Mouse (Mus musculus): ENCODE data around the gene Myof. TPM values are rescaled to one million over a fixed set of nuclear protein-coding genes. Genes with fewer than 3 reads are reported as not detected.

Gene Myof
- total and polyA plus RNA-seq, 3 experiments = 0.30 to 4.1 (median 0.59) TPM

- in situ Hi-C loops (cut with MboI; ENCODE audit: low pct_ligation_motif_present, low pct_unique_long_range_greater_than_20kb, low sequenced_read_pairs) = no loop called here
- Histone ChIP-seq H3K4me2 (ENCODE audit: insufficient read depth, low read depth, poor library complexity, severe bottlenecking) (no peak overlapping the region), H3K4me3 (replicated peaks in 1 of 3; ENCODE audit: low read depth in 2 of 3, low read length in 2 of 3, poor library complexity in 1 of 3) (no peak overlapping the region), H3K36me3 (replicated peaks in 1 of 2; ENCODE audit: control insufficient read depth in 1 of 2, insufficient read depth in 1 of 2, low read length in 1 of 2) (no peaks in the 10 kb centered on the region), H3K4me1 (ENCODE audit: control insufficient read depth in 1 of 2, insufficient read depth in 2 of 2) (no peaks in the 10 kb centered on the region), H3K79me2 (replicated peaks; ENCODE audit: control insufficient read depth, extremely low read depth, insufficient read depth, poor library complexity, severe bottlenecking) (no peaks in the 10 kb centered on the region), H3K27ac (ENCODE audit: insufficient read depth, low read depth) (no peak overlapping the region), H3K9me3 (replicated peaks; ENCODE audit: low read length) (no peaks in the 10 kb centered on the region), H3K27me3 (replicated peaks) (no peaks in the 10 kb centered on the region), H3K9ac (ENCODE audit: insufficient read depth, low read depth) (no peak overlapping the region)
- dilution Hi-C loops (cut with MboI; ENCODE audit: extremely low pct_ligation_motif_present, extremely low pct_unique_long_range_greater_than_20kb, low sequenced_read_pairs) = no loop called here
- no peak for DNase-seq (ENCODE audit: extremely low read depth)
- no peak for TF ChIP-seq MEF2A (IDR thresholded peaks at IDR 0.05; ENCODE audit: borderline replicate concordance, low read depth, low read length)
- no peak for TF ChIP-seq ETS1 (conservative IDR thresholded peaks at IDR 0.05; ENCODE audit: low read depth, low read length)
- no peak for TF ChIP-seq GABPA (IDR thresholded peaks at IDR 0.05; ENCODE audit: insufficient replicate concordance, low read depth, low read length)
- TF ChIP-seq EP300 (IDR thresholded peaks at IDR 0.05; ENCODE audit: low read length) = no peak
- no peak for TF ChIP-seq NELFE (IDR thresholded peaks at IDR 0.05; ENCODE audit: low read depth, low read length)
- no peak for TF ChIP-seq SIN3A (IDR thresholded peaks at IDR 0.05; ENCODE audit: low read length)
- no peak for TF ChIP-seq JUND (conservative IDR thresholded peaks at IDR 0.05; ENCODE audit: low read depth, low read length)
- no peak for TF ChIP-seq CHD1 (IDR thresholded peaks at IDR 0.05; ENCODE audit: low read depth, low read length)
- no peak for TF ChIP-seq CHD2 (IDR thresholded peaks at IDR 0.05; ENCODE audit: low read length)
- TF ChIP-seq ZKSCAN1 (IDR thresholded peaks at IDR 0.05; ENCODE audit: borderline replicate concordance, low read depth, low read length) = no peak
- no peak for TF ChIP-seq TCF12 (IDR thresholded peaks at IDR 0.05; ENCODE audit: low read depth, low read length)
- TF ChIP-seq HCFC1 (IDR thresholded peaks at IDR 0.05; ENCODE audit: low read depth, low read length) = no peak
- no peak for TF ChIP-seq NRF1 (IDR thresholded peaks at IDR 0.05; ENCODE audit: low read depth, low read length)
- no peak for TF ChIP-seq SMC3 (IDR thresholded peaks at IDR 0.05; ENCODE audit: low read depth, low read length)
- no peak for TF ChIP-seq ZMIZ1 (IDR thresholded peaks at IDR 0.05; ENCODE audit: low read depth, low read length)
- no peak for TF ChIP-seq KAT2A (IDR thresholded peaks at IDR 0.05; ENCODE audit: insufficient replicate concordance, low read length)
Measured at GRCm38 (mm10) chr19:37858406-37859081, 184.8 kb downstream of the Myof start.

DNA sequence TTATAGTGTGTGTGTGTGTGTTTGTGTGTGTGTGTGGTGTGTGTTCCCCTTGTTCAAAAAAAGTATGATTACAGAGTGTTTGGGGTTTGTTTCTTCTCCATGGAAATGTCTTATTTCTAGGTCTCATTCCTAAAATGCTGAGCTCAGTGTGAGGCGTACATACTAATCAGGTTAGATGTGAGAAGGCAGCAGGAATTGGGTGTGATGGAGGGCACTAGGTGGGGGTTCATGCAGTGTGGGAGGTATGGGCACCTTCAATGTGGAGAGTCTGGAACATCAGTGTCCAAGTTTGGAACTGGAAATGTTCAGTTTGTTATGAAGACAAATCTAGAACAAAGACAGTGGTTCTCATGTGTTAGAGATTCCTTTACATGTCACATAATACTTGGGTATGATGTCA is 191.3 kb downstream of the Myof start:
- DNase-seq (ENCODE audit: extremely low read depth) = no peak
- Histone ChIP-seq H3K4me2 (ENCODE audit: insufficient read depth, low read depth, poor library complexity, severe bottlenecking) (no peak overlapping the region), H3K36me3 (replicated peaks in 1 of 2; ENCODE audit: control insufficient read depth in 1 of 2, insufficient read depth in 1 of 2, low read length in 1 of 2) (no peaks in the 10 kb centered on the region), H3K79me2 (replicated peaks; ENCODE audit: control insufficient read depth, extremely low read depth, insufficient read depth, poor library complexity, severe bottlenecking) (no peaks in the 10 kb centered on the region), H3K27ac (ENCODE audit: insufficient read depth, low read depth) (no peak overlapping the region), H3K4me1 (ENCODE audit: control insufficient read depth in 1 of 2, insufficient read depth in 2 of 2) (no peaks in the 10 kb centered on the region), H3K27me3 (replicated peaks) (no peaks in the 10 kb centered on the region), H3K4me3 (replicated peaks in 1 of 3; ENCODE audit: low read depth in 2 of 3, low read length in 2 of 3, poor library complexity in 1 of 3) (no peak overlapping the region), H3K9ac (ENCODE audit: insufficient read depth, low read depth) (no peak overlapping the region), H3K9me3 (replicated peaks; ENCODE audit: low read length) (no peaks in the 10 kb centered on the region)
- no peak for TF ChIP-seq HCFC1 (IDR thresholded peaks at IDR 0.05; ENCODE audit: low read depth, low read length)
- TF ChIP-seq SMC3 (IDR thresholded peaks at IDR 0.05; ENCODE audit: low read depth, low read length) = no peak
- TF ChIP-seq POLR2A (IDR thresholded peaks at IDR 0.05; ENCODE audit: low read depth, low read length) = no peak
- TF ChIP-seq TBP (conservative IDR thresholded peaks at IDR 0.05; ENCODE audit: low read depth, low read length) = no peak
- TF ChIP-seq POLR2AphosphoS2 (IDR thresholded peaks at IDR 0.05; ENCODE audit: low read depth, low read length) = no peak
- TF ChIP-seq NRF1 (IDR thresholded peaks at IDR 0.05; ENCODE audit: low read depth, low read length) = no peak
- no peak for TF ChIP-seq ETS1 (conservative IDR thresholded peaks at IDR 0.05; ENCODE audit: low read depth, low read length)
- no peak for TF ChIP-seq UBTF (IDR thresholded peaks at IDR 0.05; ENCODE audit: low read depth, low read length)
- TF ChIP-seq ZC3H11A (IDR thresholded peaks at IDR 0.05; ENCODE audit: low read depth, low read length) = no peak
- no peak for TF ChIP-seq NELFE (IDR thresholded peaks at IDR 0.05; ENCODE audit: low read depth, low read length)
- no peak for TF ChIP-seq RAD21 (IDR thresholded peaks at IDR 0.05; ENCODE audit: low read depth, low read length)
- TF ChIP-seq JUND (conservative IDR thresholded peaks at IDR 0.05; ENCODE audit: low read depth, low read length) = no peak
- no peak for TF ChIP-seq ZMIZ1 (IDR thresholded peaks at IDR 0.05; ENCODE audit: low read depth, low read length)
- TF ChIP-seq ZKSCAN1 (IDR thresholded peaks at IDR 0.05; ENCODE audit: borderline replicate concordance, low read depth, low read length) = no peak
- TF ChIP-seq SIN3A (IDR thresholded peaks at IDR 0.05; ENCODE audit: low read length) = no peak
- in situ Hi-C loops (cut with MboI; ENCODE audit: low pct_ligation_motif_present, low pct_unique_long_range_greater_than_20kb, low sequenced_read_pairs) = no loop called here
- dilution Hi-C loops (cut with MboI; ENCODE audit: extremely low pct_ligation_motif_present, extremely low pct_unique_long_range_greater_than_20kb, low sequenced_read_pairs) = no loop called here

All from CH12.LX (cell line).